Mouse (Mus musculus) CH12.LX (cell line): ENCODE results near the gene Fdxr. TPM values are rescaled to one million over a fixed set of nuclear protein-coding genes. Genes with fewer than 3 reads are reported as not detected.

Experiments used
- DNase-seq: peaks from one replicate; pipeline ENCODE4 v3.0.0-alpha.2; 2013; ENCODE audit errors: extremely low read depth
- H3K27ac ChIP-seq: 2 replicates; pipeline ENCODE4 v1.5.1; 2012; ENCODE audit warnings: low read depth, mild to moderate bottlenecking, control low read depth, moderate library complexity; ENCODE audit not compliant: insufficient read depth
- H3K27me3 ChIP-seq: replicated peaks from 2 replicates; pipeline ENCODE3; 2012; ENCODE audit warnings: inconsistent platforms
- H3K36me3 ChIP-seq, 2 experiments: replicated peaks in 1 of 2; 2 replicates each; pipeline versions ENCODE3 to v1.6.1; 2012; ENCODE audit warnings: inconsistent platforms in 1 of 2, low read length in 1 of 2, mild to moderate bottlenecking in 1 of 2, mixed read lengths in 1 of 2, moderate library complexity in 1 of 2; ENCODE audit not compliant: control insufficient read depth in 1 of 2, insufficient read depth in 1 of 2
- H3K4me1 ChIP-seq, 2 experiments: 2 replicates each; pipeline ENCODE4 v1.6.1; 2012; ENCODE audit warnings: inconsistent platforms in 1 of 2, moderate library complexity in 1 of 2; ENCODE audit not compliant: insufficient read depth in 2 of 2, control insufficient read depth in 1 of 2
- H3K4me2 ChIP-seq: 2 replicates; pipeline ENCODE4 v1.6.1; 2012; ENCODE audit warnings: low read depth, mild to moderate bottlenecking, control low read depth; ENCODE audit not compliant: poor library complexity, insufficient read depth, severe bottlenecking
- H3K4me3 ChIP-seq, 3 experiments: fragments of 150-350 bp in 1 of 3; sonication (generic) in 1 of 3; replicated peaks in 1 of 3; 2 replicates each; pipeline versions ENCODE3 to v1.5.1; 2011 to 2012; ENCODE audit warnings: low read depth in 2 of 3, low read length in 2 of 3, mild to moderate bottlenecking in 2 of 3, moderate library complexity in 2 of 3, control low read depth in 1 of 3, improper control_type of control experiment in 1 of 3, inconsistent platforms in 1 of 3, mixed read lengths in 1 of 3; ENCODE audit not compliant: poor library complexity in 1 of 3
- H3K79me2 ChIP-seq: replicated peaks from 2 replicates; pipeline ENCODE4 v1.6.1; 2012; ENCODE audit warnings: mild to moderate bottlenecking, moderate library complexity; ENCODE audit not compliant: control insufficient read depth, poor library complexity, insufficient read depth, severe bottlenecking; ENCODE audit errors: extremely low read depth
- H3K9ac ChIP-seq: 2 replicates; pipeline ENCODE4 v1.6.1; 2012; ENCODE audit warnings: low read depth, mild to moderate bottlenecking, control low read depth, moderate library complexity; ENCODE audit not compliant: insufficient read depth
- H3K9me3 ChIP-seq: replicated peaks from 2 replicates; pipeline ENCODE3; 2012; ENCODE audit warnings: low read length, inconsistent platforms, mixed read lengths
- CTCF ChIP-seq, 2 experiments: IDR thresholded peaks in 1 of 2; conservative IDR thresholded peaks in 1 of 2; 2 replicates each; pipeline ENCODE4 v1.5.1; 2011 to 2012; ENCODE audit warnings: low read depth in 2 of 2, low read length in 2 of 2, improper control_type of control experiment in 1 of 2, inconsistent platforms in 1 of 2, mild to moderate bottlenecking in 1 of 2, moderate library complexity in 1 of 2
- E2F4 ChIP-seq: IDR thresholded peaks from 2 replicates; pipeline ENCODE4 v1.6.1; 2011; ENCODE audit warnings: low read depth, low read length, improper control_type of control experiment; ENCODE audit not compliant: insufficient replicate concordance
- EP300 ChIP-seq: IDR thresholded peaks from 2 replicates; pipeline ENCODE4 v1.6.1; 2011; ENCODE audit warnings: low read length, improper control_type of control experiment
- GABPA ChIP-seq: IDR thresholded peaks from 2 replicates; pipeline ENCODE4 v1.6.1; 2012; ENCODE audit warnings: low read depth, low read length, improper control_type of control experiment, inconsistent platforms; ENCODE audit not compliant: insufficient replicate concordance
- NELFE ChIP-seq: IDR thresholded peaks from 2 replicates; pipeline ENCODE4 v1.6.1; 2011; ENCODE audit warnings: low read depth, low read length, improper control_type of control experiment
- PAX5 ChIP-seq: IDR thresholded peaks from 2 replicates; pipeline ENCODE4 v1.6.1; 2012; ENCODE audit warnings: low read length, inconsistent platforms, mixed read lengths
- POLR2A ChIP-seq: IDR thresholded peaks from 2 replicates; pipeline ENCODE4 v1.6.1; 2011; ENCODE audit warnings: low read depth, mild to moderate bottlenecking, improper control_type of control experiment, low read length
- RCOR1 ChIP-seq: conservative IDR thresholded peaks from 2 replicates; pipeline ENCODE4 v1.6.1; 2012; ENCODE audit warnings: low read depth, mild to moderate bottlenecking, inconsistent platforms, low read length, improper control_type of control experiment
- TBP ChIP-seq: conservative IDR thresholded peaks from 2 replicates; pipeline ENCODE4 v1.6.1; 2011; ENCODE audit warnings: low read depth, low read length, improper control_type of control experiment
- USF1 ChIP-seq: IDR thresholded peaks from 2 replicates; pipeline ENCODE4 v1.6.1; 2014; ENCODE audit warnings: low read depth, mild to moderate bottlenecking, inconsistent platforms, low read length, improper control_type of control experiment
- USF2 ChIP-seq: conservative IDR thresholded peaks from 2 replicates; pipeline ENCODE4 v1.6.1; 2011; ENCODE audit warnings: low read depth, low read length, improper control_type of control experiment
- ZC3H11A ChIP-seq: IDR thresholded peaks from 2 replicates; pipeline ENCODE4 v1.6.1; 2012; ENCODE audit warnings: low read depth, mild to moderate bottlenecking, inconsistent platforms, low read length, improper control_type of control experiment
- ZKSCAN1 ChIP-seq: IDR thresholded peaks from 2 replicates; pipeline ENCODE4 v1.6.1; 2012; ENCODE audit warnings: low read depth, inconsistent platforms, low read length, improper control_type of control experiment, borderline replicate concordance
- dilution Hi-C: fragments of 300-500 bp; cut with MboI; formaldehyde crosslinking; loops from 2 replicates; pipeline ENCODE4 v1.14.3; 2020; ENCODE audit warnings: low sequenced_read_pairs; ENCODE audit not compliant: extremely low pct_unique_long_range_greater_than_20kb, extremely low pct_ligation_motif_present
- in situ Hi-C: fragments of 300-500 bp; cut with MboI; formaldehyde crosslinking; loops from 3 replicates; pipeline ENCODE4 v1.14.3; 2019; ENCODE audit warnings: low sequenced_read_pairs, low pct_ligation_motif_present, low pct_unique_long_range_greater_than_20kb, mixed read lengths
- polyA plus RNA-seq: library from polyadenylated mRNA; unstranded; fragments of >175 nt; gene quantifications from 2 replicates; pipeline ENCODE4 v1.2.1, GENCODE M21; 2012; ENCODE audit warnings: low read depth; ENCODE audit not compliant: insufficient read length
- total RNA-seq, 2 experiments: library from RNA; depleted of rRNA; stranded (reverse); fragments of 300-350 nt in 1 of 2; fragments of >200 nt in 1 of 2; gene quantifications; 2 replicates each; pipeline ENCODE4 v1.2.3; 2012 to 2014

Fdxr gene
- total and polyA plus RNA-seq, 3 experiments = 43.8 to 63.3 (median 58.6) TPM

DNA sequence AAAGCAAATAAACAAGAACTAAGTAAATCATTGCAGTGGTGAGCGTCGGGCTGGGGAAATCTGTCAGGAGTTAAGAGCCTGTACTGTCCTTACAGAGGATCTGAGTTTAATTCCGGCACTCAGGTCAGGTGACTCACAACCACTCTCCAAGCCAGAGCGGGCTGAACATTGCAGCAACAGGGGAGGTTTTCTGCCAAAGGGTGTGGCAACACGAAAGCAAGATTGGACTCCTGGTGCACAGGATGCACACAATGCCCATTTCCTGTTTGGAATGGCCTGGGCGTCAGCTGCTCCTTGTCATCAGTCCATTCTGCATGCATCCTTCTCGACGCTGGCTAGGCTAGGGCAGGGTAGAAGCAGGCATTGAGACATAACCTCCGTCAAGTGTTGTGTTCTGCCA lies 57.6 kb downstream of the Fdxr start:
- Histone ChIP-seq H3K27me3 (no peaks in the 10 kb centered on the region), H3K79me2 (no peaks in the 10 kb centered on the region), H3K27ac (no peak overlapping the region), H3K4me2 (no peak overlapping the region), H3K9ac (no peak overlapping the region), H3K4me1 (peaks cover 0 to 1% of the 10 kb centered on the region in 2 experiments; a peak in 3 of 4 replicates), H3K9me3 (no peaks in the 10 kb centered on the region), H3K4me3 (no peak overlapping the region), H3K36me3 (peaks cover 11 to 79% of the 10 kb centered on the region in 2 experiments)
- TF ChIP-seq ZC3H11A (no peak), CTCF (conservative IDR thresholded peaks at IDR 0.05 in 1 of 2, IDR thresholded peaks at IDR 0.05 in 1 of 2; ENCODE audit: low read depth in 2 of 2, low read length in 2 of 2) (no peak), GABPA (no peak), RCOR1 (no peak), NELFE (no peak), USF1 (no peak), TBP (no peak), ZKSCAN1 (no peak), E2F4 (no peak), POLR2A (no peak), USF2 (no peak), EP300 (no peak), PAX5 (no peak)
- in situ Hi-C loops = loop anchor here (10.0 kb wide), 1 partner anchor 256 kb away; the partner anchor contains the start of gene Armc7
- dilution Hi-C loops = no loop called here
- no peak for DNase-seq

Other genes starting within 250 kb of the Fdxr start
Only the 20 nearest of the 23 such genes appear.
- not detected in 2 replicates for gene Cd300e, start 214.9 kb downstream of the Fdxr start, total RNA-seq (2012; rRNA removed)
- not detected in 2 replicates for gene Cd300e, start 214.9 kb downstream of the Fdxr start, total RNA-seq (2014; rRNA removed)
- gene Cd300e, start 214.9 kb downstream of the Fdxr start, polyA plus RNA-seq = not detected in 2 replicates
- 3.6 and 4.5 TPM in 2 replicates for gene Rab37, start 185.6 kb downstream of the Fdxr start, total RNA-seq (2012; rRNA removed)
- 2.0 and 2.2 TPM in 2 replicates for gene Rab37, start 185.6 kb downstream of the Fdxr start, total RNA-seq (2014; rRNA removed)
- gene Rab37, start 185.6 kb downstream of the Fdxr start, polyA plus RNA-seq = 2.2 and 2.3 TPM in 2 replicates
- gene Cd300lf, start 143.1 kb downstream of the Fdxr start, total RNA-seq (2012; rRNA removed) = 35.3 and 36.1 TPM in 2 replicates
- 13.5 and 15.5 TPM in 2 replicates for gene Cd300lf, start 143.1 kb downstream of the Fdxr start, total RNA-seq (2014; rRNA removed)
- gene Cd300lf, start 143.1 kb downstream of the Fdxr start, polyA plus RNA-seq = 36.9 and 38.9 TPM in 2 replicates
- gene Slc9a3r1, start 113.7 kb downstream of the Fdxr start, total RNA-seq (2012; rRNA removed) = 69.0 and 70.1 TPM in 2 replicates
- gene Slc9a3r1, start 113.7 kb downstream of the Fdxr start, total RNA-seq (2014; rRNA removed) = 43.5 and 51.9 TPM in 2 replicates
- gene Slc9a3r1, start 113.7 kb downstream of the Fdxr start, polyA plus RNA-seq = 63.7 and 64.6 TPM in 2 replicates
- gene Tmem104, start 89.6 kb downstream of the Fdxr start, total RNA-seq (2012; rRNA removed) = 15.7 and 16.1 TPM in 2 replicates
- gene Tmem104, start 89.6 kb downstream of the Fdxr start, total RNA-seq (2014; rRNA removed) = 1.6 and 3.5 TPM in 2 replicates
- gene Tmem104, start 89.6 kb downstream of the Fdxr start, polyA plus RNA-seq = 10.3 and 10.8 TPM in 2 replicates
- gene Nat9, start 89.2 kb downstream of the Fdxr start, total RNA-seq (2012; rRNA removed) = 51.7 and 74.0 TPM in 2 replicates
- 20.7 and 30.6 TPM in 2 replicates for gene Nat9, start 89.2 kb downstream of the Fdxr start, total RNA-seq (2014; rRNA removed)
- 24.1 and 34.0 TPM in 2 replicates for gene Nat9, start 89.2 kb downstream of the Fdxr start, polyA plus RNA-seq
- gene Grin2c, start 9.8 kb downstream of the Fdxr start, total RNA-seq (2012; rRNA removed) = 0.04 TPM in 1 of 2 replicates, not detected in the other
- gene Grin2c, start 9.8 kb downstream of the Fdxr start, total RNA-seq (2014; rRNA removed) = not detected in 2 replicates
- gene Grin2c, start 9.8 kb downstream of the Fdxr start, polyA plus RNA-seq = not detected in 2 replicates
- 6.9 and 8.5 TPM in 2 replicates for gene Fads6, start 20.6 kb upstream of the Fdxr start, total RNA-seq (2012; rRNA removed)
- 0.11 and 0.30 TPM in 2 replicates for gene Fads6, start 20.6 kb upstream of the Fdxr start, total RNA-seq (2014; rRNA removed)
- 0.56 and 0.63 TPM in 2 replicates for gene Fads6, start 20.6 kb upstream of the Fdxr start, polyA plus RNA-seq
- not detected in 2 replicates for gene Otop2, start 30.1 kb upstream of the Fdxr start, total RNA-seq (2012; rRNA removed)
- not detected in 2 replicates for gene Otop2, start 30.1 kb upstream of the Fdxr start, total RNA-seq (2014; rRNA removed)
- gene Otop2, start 30.1 kb upstream of the Fdxr start, polyA plus RNA-seq = not detected in 2 replicates
- 0.17 and 0.42 TPM in 2 replicates for gene Ush1g, start 45.0 kb upstream of the Fdxr start, total RNA-seq (2012; rRNA removed)
- not detected in 2 replicates for gene Ush1g, start 45.0 kb upstream of the Fdxr start, total RNA-seq (2014; rRNA removed)
- gene Ush1g, start 45.0 kb upstream of the Fdxr start, polyA plus RNA-seq = not detected in 2 replicates
- not detected in 2 replicates for gene Otop3, start 57.7 kb upstream of the Fdxr start, total RNA-seq (2012; rRNA removed)
- gene Otop3, start 57.7 kb upstream of the Fdxr start, total RNA-seq (2014; rRNA removed) = not detected in 2 replicates
- not detected in 2 replicates for gene Otop3, start 57.7 kb upstream of the Fdxr start, polyA plus RNA-seq
- 3.2 and 3.6 TPM in 2 replicates for gene Hid1, start 90.7 kb upstream of the Fdxr start, total RNA-seq (2012; rRNA removed)
- 0.12 TPM in 1 of 2 replicates, not detected in the other for gene Hid1, start 90.7 kb upstream of the Fdxr start, total RNA-seq (2014; rRNA removed)
- 0.36 and 0.57 TPM in 2 replicates for gene Hid1, start 90.7 kb upstream of the Fdxr start, polyA plus RNA-seq
- gene Cdr2l, start 104.9 kb upstream of the Fdxr start, total RNA-seq (2012; rRNA removed) = not detected in 2 replicates
- gene Cdr2l, start 104.9 kb upstream of the Fdxr start, total RNA-seq (2014; rRNA removed) = not detected in 2 replicates
- not detected in 2 replicates for gene Cdr2l, start 104.9 kb upstream of the Fdxr start, polyA plus RNA-seq
- gene Mrpl58, start 126.7 kb upstream of the Fdxr start, total RNA-seq (2012; rRNA removed) = 157 and 164 TPM in 2 replicates
- 110 and 113 TPM in 2 replicates for gene Mrpl58, start 126.7 kb upstream of the Fdxr start, total RNA-seq (2014; rRNA removed)
- gene Mrpl58, start 126.7 kb upstream of the Fdxr start, polyA plus RNA-seq = 146 and 161 TPM in 2 replicates
- 500 and 564 TPM in 2 replicates for gene Atp5h, start 142.9 kb upstream of the Fdxr start, total RNA-seq (2012; rRNA removed)
- gene Atp5h, start 142.9 kb upstream of the Fdxr start, total RNA-seq (2014; rRNA removed) = 671 and 759 TPM in 2 replicates
- 711 and 734 TPM in 2 replicates for gene Atp5h, start 142.9 kb upstream of the Fdxr start, polyA plus RNA-seq
- 10.0 and 14.0 TPM in 2 replicates for gene Kctd2, start 143.1 kb upstream of the Fdxr start, total RNA-seq (2012; rRNA removed)
- 6.8 and 8.5 TPM in 2 replicates for gene Kctd2, start 143.1 kb upstream of the Fdxr start, total RNA-seq (2014; rRNA removed)
- gene Kctd2, start 143.1 kb upstream of the Fdxr start, polyA plus RNA-seq = 13.3 and 13.7 TPM in 2 replicates
- not detected in 2 replicates for gene Trim80, start 163.5 kb upstream of the Fdxr start, total RNA-seq (2012; rRNA removed)
- not detected in 2 replicates for gene Trim80, start 163.5 kb upstream of the Fdxr start, total RNA-seq (2014; rRNA removed)
- not detected in 2 replicates for gene Trim80, start 163.5 kb upstream of the Fdxr start, polyA plus RNA-seq
- gene Slc16a5, start 185.4 kb upstream of the Fdxr start, total RNA-seq (2012; rRNA removed) = 0.46 and 0.51 TPM in 2 replicates
- gene Slc16a5, start 185.4 kb upstream of the Fdxr start, total RNA-seq (2014; rRNA removed) = not detected in 2 replicates
- 0.68 and 0.71 TPM in 2 replicates for gene Slc16a5, start 185.4 kb upstream of the Fdxr start, polyA plus RNA-seq
- 8.7 and 8.9 TPM in 2 replicates for gene Armc7, start 198.6 kb upstream of the Fdxr start, total RNA-seq (2012; rRNA removed)
- 6.0 and 7.5 TPM in 2 replicates for gene Armc7, start 198.6 kb upstream of the Fdxr start, total RNA-seq (2014; rRNA removed)
- 12.5 TPM in 2 replicates for gene Armc7, start 198.6 kb upstream of the Fdxr start, polyA plus RNA-seq
- 151 and 154 TPM in 2 replicates for gene Nt5c, start 214.8 kb upstream of the Fdxr start, total RNA-seq (2012; rRNA removed)
- gene Nt5c, start 214.8 kb upstream of the Fdxr start, total RNA-seq (2014; rRNA removed) = 59.8 and 65.3 TPM in 2 replicates
- 175 and 190 TPM in 2 replicates for gene Nt5c, start 214.8 kb upstream of the Fdxr start, polyA plus RNA-seq